19 mouse cellular contexts compared by ENCODE assay signal in the genomic region with DNA sequence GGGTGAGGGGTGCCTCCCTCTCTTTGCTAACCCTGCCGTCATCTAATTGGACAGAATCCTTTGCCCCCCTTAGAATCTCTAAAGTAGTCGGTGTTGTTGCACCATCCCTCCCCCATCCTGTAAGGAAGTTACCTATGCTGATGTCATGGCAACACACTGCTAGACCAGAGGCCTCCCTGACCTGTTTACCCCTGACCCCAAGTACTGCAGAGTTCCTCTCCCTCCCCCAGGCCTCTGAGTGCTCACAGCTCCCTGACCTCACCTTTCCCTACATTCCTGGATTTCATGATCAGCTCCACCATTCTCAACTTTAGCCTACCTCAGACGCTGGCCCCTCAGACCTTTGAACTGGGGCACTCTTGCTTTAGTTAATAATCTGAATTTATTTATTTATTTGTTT. TPM values are rescaled to one million over a fixed set of nuclear protein-coding genes. Genes with fewer than 3 reads are reported as not detected.
"Had no signal": no experiment of that assay in that cellular context is flagged by ENCODE, and none has a peak within 500 bp of the region (broad histone marks: within the 10 kb centered on the region; RNA-seq: fewer than 3 reads in every experiment).

No protein-coding gene starts in this region.

- H3K27ac ChIP-seq: limb, embryonic 12.5 days; limb, embryonic 15.5 days; liver, embryonic 15.5 days; macrophage; midbrain, embryonic 12.5 days; midbrain, embryonic 15.5 days; neural tube, embryonic 12.5 days; neural tube, embryonic 15.5 days; stomach, embryonic 15.5 days had no signal

- DNase-seq: kidney, adult 8-10 months; kidney, postnatal 14 days; left cerebral cortex, postnatal 4 days; lung, embryonic 14.5 days; retina, postnatal 1 day; right cerebral cortex, postnatal 25 days; spleen, adult 18-20 months; thymus, postnatal 25 days had no signal

- H3K9ac ChIP-seq: limb, embryonic 12.5 days; limb, embryonic 15.5 days; liver, embryonic 15.5 days; lung, embryonic 14.5 days; midbrain, embryonic 12.5 days; midbrain, embryonic 15.5 days; neural tube, embryonic 12.5 days; neural tube, embryonic 15.5 days; stomach, embryonic 15.5 days had no signal

- H3K4me3 ChIP-seq: limb, embryonic 12.5 days; limb, embryonic 15.5 days; liver, embryonic 15.5 days; midbrain, embryonic 12.5 days; midbrain, embryonic 15.5 days; neural tube, embryonic 12.5 days; neural tube, embryonic 15.5 days; stomach, embryonic 15.5 days had no signal

- H3K9me3 ChIP-seq: limb, embryonic 12.5 days; limb, embryonic 15.5 days; liver, embryonic 15.5 days; midbrain, embryonic 12.5 days; midbrain, embryonic 15.5 days; neural tube, embryonic 12.5 days; neural tube, embryonic 15.5 days; stomach, embryonic 15.5 days had no signal

- H3K4me2 ChIP-seq: limb, embryonic 12.5 days; limb, embryonic 15.5 days; liver, embryonic 15.5 days; lung, embryonic 14.5 days; midbrain, embryonic 12.5 days; midbrain, embryonic 15.5 days; neural tube, embryonic 12.5 days; neural tube, embryonic 15.5 days; stomach, embryonic 15.5 days had no signal

- H3K27me3 ChIP-seq: limb, embryonic 12.5 days; limb, embryonic 15.5 days; midbrain, embryonic 12.5 days; midbrain, embryonic 15.5 days; neural tube, embryonic 12.5 days; neural tube, embryonic 15.5 days; stomach, embryonic 15.5 days had no signal

- ATAC-seq: lung, postnatal 0 days; midbrain, embryonic 15.5 days had no signal

RNA-seq across cellular contexts. Expression of a gene that starts 6.2 kb away (rescaled TPM):
- total RNA-seq: megakaryocyte, adult 5-6 weeks had no signal
